Mouse (Mus musculus): ENCODE measurements around the gene Spred3. TPM values are rescaled to one million over a fixed set of nuclear protein-coding genes. Genes with fewer than 3 reads are reported as not detected.

Spred3 gene
- total and polyA plus RNA-seq, 3 experiments = 1.6 to 6.6 (median 3.3) TPM

- TF ChIP-seq ZNF384 (IDR thresholded peaks at IDR 0.05; ENCODE audit: low read depth, low read length) (no peak), RCOR1 (conservative IDR thresholded peaks at IDR 0.05; ENCODE audit: low read depth, low read length) (no peak; the same call in 1 of the 2 replicates), JUND (conservative IDR thresholded peaks at IDR 0.05; ENCODE audit: low read depth, low read length) (no peak), CHD2 (IDR thresholded peaks at IDR 0.05; ENCODE audit: low read length) (no peak), ETS1 (conservative IDR thresholded peaks at IDR 0.05; ENCODE audit: low read depth, low read length) (0 out of 2 replicates have a peak, but pooled peaks have one; percentile 33), MAFK (IDR thresholded peaks at IDR 0.05; ENCODE audit: insufficient replicate concordance, low read length) (no peak), EP300 (IDR thresholded peaks at IDR 0.05; ENCODE audit: low read length) (no peak), ZKSCAN1 (IDR thresholded peaks at IDR 0.05; ENCODE audit: borderline replicate concordance, low read depth, low read length) (no peak), HCFC1 (IDR thresholded peaks at IDR 0.05; ENCODE audit: low read depth, low read length) (peak; percentile 80), CTCF (conservative IDR thresholded peaks at IDR 0.05 in 1 of 2, IDR thresholded peaks at IDR 0.05 in 1 of 2; ENCODE audit: low read depth in 2 of 2, low read length in 2 of 2) (peak in 1 of 2 experiments; percentile 66; a peak in 2 of 4 replicates), E2F4 (IDR thresholded peaks at IDR 0.05; ENCODE audit: insufficient replicate concordance, low read depth, low read length) (no peak), ZMIZ1 (IDR thresholded peaks at IDR 0.05; ENCODE audit: low read depth, low read length) (peak; percentile 80; the same call in 1 of the 2 replicates), GABPA (IDR thresholded peaks at IDR 0.05; ENCODE audit: insufficient replicate concordance, low read depth, low read length) (no peak; the same call in 1 of the 2 replicates), MAX (IDR thresholded peaks at IDR 0.05; ENCODE audit: low read length) (peak; percentile 36; the same call in 1 of the 2 replicates), TCF12 (IDR thresholded peaks at IDR 0.05; ENCODE audit: low read depth, low read length) (peak; percentile 96), PAX5 (IDR thresholded peaks at IDR 0.05; ENCODE audit: low read length) (no peak), SIN3A (IDR thresholded peaks at IDR 0.05; ENCODE audit: low read length) (peak; percentile 66; the same call in 1 of the 2 replicates)
These were observed 10.1 kb upstream of the Spred3 start, which contains the start of gene Psmd8 (continued) for GRCm38 (mm10) chr7:29180077-29180853.

DNA sequence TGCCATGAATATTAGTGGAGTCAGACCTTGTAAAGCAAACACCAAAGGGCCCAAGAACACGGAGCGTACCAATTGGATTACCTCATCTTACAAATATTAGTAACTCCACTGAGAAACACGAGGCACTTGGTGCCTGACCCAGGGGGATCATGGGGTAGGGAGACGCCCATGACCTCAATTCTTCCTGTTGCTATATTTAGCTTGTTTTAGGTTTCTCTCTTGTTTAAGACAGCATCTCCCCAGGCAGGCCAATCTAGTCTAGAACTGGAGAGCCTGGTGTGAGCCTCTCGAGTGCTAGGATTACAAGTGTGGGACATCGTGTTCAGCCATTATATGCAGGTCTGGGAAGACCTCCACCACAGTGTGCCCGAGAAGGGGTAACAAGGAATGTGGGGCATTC lies 9.1 kb upstream of the Spred3 start:
- Histone ChIP-seq H3K36me3 (replicated peaks in 1 of 2; ENCODE audit: control insufficient read depth in 1 of 2, insufficient read depth in 1 of 2, low read length in 1 of 2) (peaks cover 34 to 45% of the 10 kb centered on the region in 2 experiments), H3K9ac (ENCODE audit: insufficient read depth, low read depth) (peak overlapping the region; percentile 99), H3K4me2 (ENCODE audit: insufficient read depth, low read depth, poor library complexity, severe bottlenecking) (peak overlapping the region; percentile 97), H3K4me3 (replicated peaks in 1 of 3; ENCODE audit: low read depth in 2 of 3, low read length in 2 of 3, poor library complexity in 1 of 3) (peak overlapping the region; percentile 90 to 97 (median 96)), H3K27ac (ENCODE audit: insufficient read depth, low read depth) (peak overlapping the region; percentile 81), H3K27me3 (replicated peaks) (no peaks in the 10 kb centered on the region), H3K9me3 (replicated peaks; ENCODE audit: low read length) (no peaks in the 10 kb centered on the region), H3K4me1 (ENCODE audit: control insufficient read depth in 1 of 2, insufficient read depth in 2 of 2) (peaks cover 4 to 14% of the 10 kb centered on the region in 2 experiments; a peak in 3 of 4 replicates), H3K79me2 (replicated peaks; ENCODE audit: control insufficient read depth, extremely low read depth, insufficient read depth, poor library complexity, severe bottlenecking) (peaks cover 37% of the 10 kb centered on the region)
- peak; percentile 83 for DNase-seq (ENCODE audit: extremely low read depth)
- dilution Hi-C loops (cut with MboI; ENCODE audit: extremely low pct_ligation_motif_present, extremely low pct_unique_long_range_greater_than_20kb, low sequenced_read_pairs) (no loop called here), in situ Hi-C loops (cut with MboI; ENCODE audit: low pct_ligation_motif_present, low pct_unique_long_range_greater_than_20kb, low sequenced_read_pairs) (no loop called here)
- peak; percentile 61; the same call in 1 of the 2 replicates for TF ChIP-seq ELF1 (IDR thresholded peaks at IDR 0.05; ENCODE audit: low read depth, low read length)
- TF ChIP-seq USF2 (conservative IDR thresholded peaks at IDR 0.05; ENCODE audit: low read depth, low read length) = no peak
- 0 out of 2 replicates have a peak, but pooled peaks have one; percentile 53 for TF ChIP-seq TCF12 (IDR thresholded peaks at IDR 0.05; ENCODE audit: low read depth, low read length)
- no peak for TF ChIP-seq ZMIZ1 (IDR thresholded peaks at IDR 0.05; ENCODE audit: low read depth, low read length)
- peak; percentile 86 for TF ChIP-seq ETS1 (conservative IDR thresholded peaks at IDR 0.05; ENCODE audit: low read depth, low read length)
- TF ChIP-seq PAX5 (IDR thresholded peaks at IDR 0.05; ENCODE audit: low read length) = no peak
- peak; percentile 90 for TF ChIP-seq MAX (IDR thresholded peaks at IDR 0.05; ENCODE audit: low read length)
- TF ChIP-seq NELFE (IDR thresholded peaks at IDR 0.05; ENCODE audit: low read depth, low read length) = peak; percentile 67; the same call in 1 of the 2 replicates
- TF ChIP-seq JUND (conservative IDR thresholded peaks at IDR 0.05; ENCODE audit: low read depth, low read length) = peak; percentile 74
- no peak for TF ChIP-seq NRF1 (IDR thresholded peaks at IDR 0.05; ENCODE audit: low read depth, low read length)
- TF ChIP-seq RAD21 (IDR thresholded peaks at IDR 0.05; ENCODE audit: low read depth, low read length) = no peak
- no peak for TF ChIP-seq POLR2AphosphoS2 (IDR thresholded peaks at IDR 0.05; ENCODE audit: low read depth, low read length)
- TF ChIP-seq TBP (conservative IDR thresholded peaks at IDR 0.05; ENCODE audit: low read depth, low read length) = peak; percentile 80
- TF ChIP-seq E2F4 (IDR thresholded peaks at IDR 0.05; ENCODE audit: insufficient replicate concordance, low read depth, low read length) = no peak
- TF ChIP-seq ZNF384 (IDR thresholded peaks at IDR 0.05; ENCODE audit: low read depth, low read length) = no peak
- no peak for TF ChIP-seq MAFK (IDR thresholded peaks at IDR 0.05; ENCODE audit: insufficient replicate concordance, low read length)
- no peak for TF ChIP-seq MAZ (IDR thresholded peaks at IDR 0.05; ENCODE audit: low read depth, low read length)
- no peak for TF ChIP-seq UBTF (IDR thresholded peaks at IDR 0.05; ENCODE audit: low read depth, low read length)
- no peak for TF ChIP-seq ZC3H11A (IDR thresholded peaks at IDR 0.05; ENCODE audit: low read depth, low read length)
- TF ChIP-seq POLR2A (IDR thresholded peaks at IDR 0.05; ENCODE audit: low read depth, low read length) = peak; percentile 62
- peak; percentile 85 for TF ChIP-seq SIN3A (IDR thresholded peaks at IDR 0.05; ENCODE audit: low read length)
- TF ChIP-seq EP300 (IDR thresholded peaks at IDR 0.05; ENCODE audit: low read length) = peak; percentile 44
- TF ChIP-seq KAT2A (IDR thresholded peaks at IDR 0.05; ENCODE audit: insufficient replicate concordance, low read length) = no peak
- no peak for TF ChIP-seq CTCF (conservative IDR thresholded peaks at IDR 0.05 in 1 of 2, IDR thresholded peaks at IDR 0.05 in 1 of 2; ENCODE audit: low read depth in 2 of 2, low read length in 2 of 2)
- no peak for TF ChIP-seq RCOR1 (conservative IDR thresholded peaks at IDR 0.05; ENCODE audit: low read depth, low read length)
- TF ChIP-seq GABPA (IDR thresholded peaks at IDR 0.05; ENCODE audit: insufficient replicate concordance, low read depth, low read length) = no peak
- TF ChIP-seq SMC3 (IDR thresholded peaks at IDR 0.05; ENCODE audit: low read depth, low read length) = no peak
- TF ChIP-seq MEF2A (IDR thresholded peaks at IDR 0.05; ENCODE audit: borderline replicate concordance, low read depth, low read length) = peak; percentile 97
- no peak for TF ChIP-seq CHD2 (IDR thresholded peaks at IDR 0.05; ENCODE audit: low read length)
